Mouse (Mus musculus) liver, postnatal 0 days (tissue): Measurements from ENCODE around the gene Snrpa.

Experiments used
- CTCF ChIP-seq: sonication (generic); IDR thresholded peaks from 2 replicates; pipeline ENCODE4 v1.5.1; 2016; ENCODE audit warnings: antibody characterized with exemption, low read depth
- EP300 ChIP-seq: IDR thresholded peaks from 2 replicates; pipeline ENCODE4 v1.6.1; 2016; ENCODE audit warnings: antibody characterized with exemption, low read depth, mild to moderate bottlenecking

DNA sequence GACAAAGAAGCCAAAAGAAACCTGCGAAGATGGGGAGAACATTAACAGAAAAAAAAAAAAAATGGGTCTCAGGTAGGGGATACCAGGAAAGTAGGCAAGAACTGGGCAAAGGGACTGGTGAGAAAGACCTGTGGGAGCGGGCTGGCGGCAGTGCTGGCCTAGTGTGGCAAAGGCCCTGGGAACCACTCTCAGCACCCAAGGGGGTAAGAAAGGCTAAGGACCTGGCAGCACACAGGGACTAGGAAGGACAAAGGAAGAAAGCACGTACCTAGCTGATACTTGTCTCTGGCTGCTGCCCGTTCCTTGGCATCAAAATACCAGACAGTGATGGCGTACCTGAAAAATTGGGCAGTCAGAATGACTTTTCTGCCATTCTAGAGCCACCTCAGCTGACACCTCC lies 36.8 kb downstream of the Snrpa start:
- TF ChIP-seq CTCF (no peak), EP300 (no peak)
